Mouse (Mus musculus): ENCODE measurements around the gene Ikzf1. TPM values are rescaled to one million over a fixed set of nuclear protein-coding genes. Genes with fewer than 3 reads are reported as not detected.

The Ikzf1 gene
- polyA plus RNA-seq, 1 experiment, result 15.1 TPM

DNA sequence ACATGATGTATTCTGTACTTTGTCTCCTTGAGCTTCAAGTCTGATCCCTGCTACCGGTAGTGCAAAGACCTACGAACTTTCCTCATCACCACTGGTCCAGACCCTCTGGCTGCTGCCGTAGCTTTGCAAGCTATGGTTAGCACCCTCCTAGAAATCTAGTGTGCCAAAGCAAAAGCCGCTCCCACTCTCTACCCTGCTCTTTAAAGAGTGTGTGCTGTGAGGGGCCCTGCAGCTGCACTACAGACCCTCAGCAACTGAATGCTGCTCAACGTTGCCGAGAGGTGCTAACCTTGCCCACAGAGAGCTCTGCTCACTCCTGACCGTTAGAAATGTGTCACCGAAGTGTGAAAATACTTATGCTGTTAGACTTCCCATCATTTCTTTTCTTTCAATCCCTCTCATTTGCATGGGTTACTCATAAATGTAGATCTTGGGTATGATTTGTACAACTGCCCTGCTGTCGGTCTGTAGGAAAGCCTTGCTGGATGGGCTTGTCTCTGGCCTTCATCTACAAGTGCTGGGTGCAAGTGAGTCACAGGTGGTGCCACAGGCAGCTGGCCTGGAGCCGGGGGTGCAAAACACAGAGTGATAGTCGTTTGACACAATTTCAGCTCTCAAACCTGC is 40.6 kb downstream of the Ikzf1 start:
- no peak for DNase-seq (ENCODE audit: low read depth)

- no peak for DNase-seq (ENCODE audit: low read depth)
Observed at GRCm38 (mm10) chr11:11725876-11726525, 41.2 kb downstream of the Ikzf1 start.

- DNase-seq (ENCODE audit: low read depth), result no peak
Observed at GRCm38 (mm10) chr11:11726807-11727276, 42.0 kb downstream of the Ikzf1 start.

DNA sequence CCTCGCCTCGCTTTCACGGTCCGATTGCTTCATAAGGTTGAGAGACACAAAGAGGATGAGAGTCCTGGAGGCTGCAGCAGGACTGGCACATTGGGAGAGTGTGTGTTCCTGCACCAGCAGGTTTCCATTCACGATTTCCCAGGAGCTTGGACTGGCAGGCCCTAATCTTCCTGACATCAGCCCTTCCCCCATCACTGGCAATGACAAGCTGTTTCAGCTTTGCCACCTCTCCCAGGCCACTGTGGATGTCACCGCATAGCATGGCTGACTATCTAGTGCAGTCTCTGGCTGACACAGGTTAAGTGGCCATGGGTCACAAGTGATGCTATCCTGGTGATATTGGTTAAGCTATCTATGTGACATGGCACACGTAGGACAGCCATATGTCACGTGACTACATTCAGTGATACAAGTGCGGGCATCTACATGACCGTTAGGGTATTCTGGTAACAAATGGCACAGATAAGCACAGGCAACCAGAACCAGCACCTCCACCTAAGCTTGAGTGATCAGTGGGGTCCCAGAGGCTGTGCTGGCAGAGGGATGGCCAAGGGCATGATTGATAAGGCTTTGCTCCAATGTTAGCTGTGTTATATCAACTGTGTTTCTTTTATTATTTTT is 43.2 kb downstream of the Ikzf1 start:
- no peak for DNase-seq (ENCODE audit: low read depth)

DNA sequence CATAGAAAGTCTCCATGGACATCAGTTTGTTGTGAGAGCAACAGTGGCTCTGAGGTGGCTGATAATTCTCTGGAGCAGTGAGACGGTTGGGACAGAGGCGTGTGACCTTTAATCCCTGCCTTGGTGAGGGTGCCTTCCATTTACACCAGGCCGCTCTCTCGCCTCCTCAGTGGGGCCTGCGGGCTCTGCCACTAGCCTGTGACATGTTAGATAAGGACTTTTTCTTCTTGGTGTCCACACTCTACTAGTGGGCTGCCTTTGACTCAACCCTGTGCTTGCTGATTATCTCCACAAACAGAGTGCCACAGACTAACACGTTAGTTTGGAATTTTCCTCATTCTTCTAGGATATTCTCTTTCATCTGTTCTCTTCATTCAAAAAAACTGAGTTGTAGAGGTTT is 44.4 kb downstream of the Ikzf1 start:
- no peak for DNase-seq (ENCODE audit: low read depth)

GRCm38 (mm10) chr11:11730062-11730461 is 45.3 kb downstream of the Ikzf1 start:
- DNase-seq (ENCODE audit: low read depth), result no peak

DNA sequence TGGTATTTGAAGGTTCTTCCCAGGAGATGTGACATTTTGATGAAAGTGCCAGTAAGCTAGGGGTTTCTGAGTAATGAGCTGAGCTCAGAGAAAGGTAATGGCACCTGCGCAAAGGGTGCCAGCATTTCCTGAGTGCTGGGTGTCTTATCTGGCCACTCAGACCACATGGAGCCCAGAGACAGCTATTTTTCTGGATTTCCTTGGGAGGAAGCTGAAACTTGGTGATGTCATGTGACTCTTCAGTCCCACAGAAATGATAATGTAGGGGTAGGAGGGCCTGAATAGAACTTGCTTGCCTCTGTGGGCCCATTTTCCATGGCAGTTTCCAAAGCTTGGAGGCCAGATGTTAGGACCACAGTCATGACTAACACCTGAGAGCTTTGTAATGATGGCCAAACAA is 46.9 kb downstream of the Ikzf1 start:
- no peak for DNase-seq (ENCODE audit: low read depth)

- no peak for DNase-seq (ENCODE audit: low read depth)
Observed at GRCm38 (mm10) chr11:11732972-11733770, 48.4 kb downstream of the Ikzf1 start.

DNA sequence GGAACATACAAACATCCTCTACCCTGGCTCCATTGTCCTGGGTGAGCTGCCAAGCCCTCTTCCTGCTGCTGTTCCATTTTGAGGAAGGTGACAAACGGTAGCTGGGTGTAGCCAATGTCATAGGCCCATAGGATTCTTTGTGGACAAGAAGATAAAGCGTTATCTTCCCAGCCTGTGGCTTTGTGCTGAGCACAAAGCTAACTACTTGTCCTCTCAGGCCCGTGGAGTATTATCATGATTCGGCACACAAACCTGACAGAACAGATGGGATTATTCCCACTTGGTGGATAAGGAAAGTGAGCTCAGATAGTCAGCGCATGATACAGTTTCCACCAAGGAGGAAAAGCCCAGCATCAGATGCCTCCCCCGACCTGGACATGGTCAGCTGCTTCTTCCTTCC is 50.4 kb downstream of the Ikzf1 start:
- DNase-seq (ENCODE audit: low read depth), result no peak

GRCm38 (mm10) chr11:11736948-11737347 is 52.1 kb downstream of the Ikzf1 start:
- no peak for DNase-seq (ENCODE audit: low read depth)

- DNase-seq (ENCODE audit: low read depth), result no peak
Observed at GRCm38 (mm10) chr11:11737562-11737961, 52.8 kb downstream of the Ikzf1 start.

DNA sequence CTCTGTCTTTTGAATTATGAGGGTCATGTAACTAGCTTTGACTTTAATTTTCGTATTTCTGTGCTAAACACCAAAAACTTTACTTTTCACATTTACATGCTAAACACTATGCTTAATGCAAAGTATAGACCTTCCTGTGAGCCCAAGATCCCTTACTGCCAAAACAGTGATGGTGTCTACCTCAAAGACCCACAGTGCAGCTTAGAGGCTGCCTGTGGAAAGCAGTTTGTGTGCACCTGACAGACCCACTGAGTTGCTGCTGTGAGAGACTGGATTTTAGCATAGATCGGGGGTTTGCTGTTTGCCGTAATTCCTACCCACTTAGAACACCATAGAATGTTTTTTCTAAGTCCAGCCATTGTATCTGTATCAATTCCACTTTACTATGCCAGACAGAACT is 54.3 kb downstream of the Ikzf1 start:
- DNase-seq (ENCODE audit: low read depth), result no peak

GRCm38 (mm10) chr11:11740603-11741002 is 55.8 kb downstream of the Ikzf1 start:
- DNase-seq (ENCODE audit: low read depth), result no peak

DNA sequence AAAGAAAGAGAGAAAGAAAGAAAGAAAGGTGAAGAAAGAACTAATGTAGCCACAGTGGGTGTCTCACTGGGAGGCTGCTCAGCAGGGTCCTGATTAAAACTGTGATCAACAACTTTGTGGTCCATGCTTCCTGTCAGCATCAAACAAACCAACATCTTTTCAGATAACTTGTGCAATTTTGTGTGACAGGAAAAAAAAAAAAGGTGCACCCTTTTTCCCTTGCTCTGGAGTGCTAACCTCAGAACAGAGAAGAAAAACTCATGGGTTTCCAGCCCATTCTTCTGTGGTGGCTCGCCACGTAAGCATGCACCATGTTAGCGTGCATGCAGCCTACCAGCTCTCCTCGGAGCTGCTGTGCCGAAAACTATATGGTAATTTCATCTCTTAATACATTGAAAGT is 56.8 kb downstream of the Ikzf1 start:
- DNase-seq (ENCODE audit: low read depth), result no peak

- no peak for DNase-seq (ENCODE audit: low read depth)
Observed at GRCm38 (mm10) chr11:11742626-11743025, 57.8 kb downstream of the Ikzf1 start.

GRCm38 (mm10) chr11:11744222-11744621 is 59.4 kb downstream of the Ikzf1 start:
- DNase-seq (ENCODE audit: low read depth), result no peak

- no peak for DNase-seq (ENCODE audit: low read depth)
Observed at GRCm38 (mm10) chr11:11751091-11751490, 66.3 kb downstream of the Ikzf1 start.

DNA sequence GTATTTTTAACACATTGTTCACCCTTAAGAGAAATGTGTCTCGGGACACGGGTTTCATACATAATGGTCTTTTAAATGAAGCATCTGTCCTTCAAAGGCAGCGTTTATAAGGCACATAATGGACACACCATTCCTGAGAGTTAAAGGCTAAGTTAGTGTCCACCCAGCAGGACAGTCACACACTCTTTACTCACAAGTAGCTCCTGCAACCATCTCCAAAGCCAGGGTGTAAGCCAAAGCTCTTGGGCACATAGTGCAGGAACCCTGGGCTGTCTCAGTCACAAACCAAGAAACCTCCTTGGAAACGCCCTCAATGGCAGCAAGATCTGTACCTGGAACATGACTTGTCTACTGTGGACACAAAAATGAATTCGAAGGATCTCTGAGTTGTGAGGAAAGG is 68.1 kb downstream of the Ikzf1 start:
- DNase-seq (ENCODE audit: low read depth), result no peak

- no peak for DNase-seq (ENCODE audit: low read depth)
Observed at GRCm38 (mm10) chr11:11758121-11758520, 73.3 kb downstream of the Ikzf1 start.

DNA sequence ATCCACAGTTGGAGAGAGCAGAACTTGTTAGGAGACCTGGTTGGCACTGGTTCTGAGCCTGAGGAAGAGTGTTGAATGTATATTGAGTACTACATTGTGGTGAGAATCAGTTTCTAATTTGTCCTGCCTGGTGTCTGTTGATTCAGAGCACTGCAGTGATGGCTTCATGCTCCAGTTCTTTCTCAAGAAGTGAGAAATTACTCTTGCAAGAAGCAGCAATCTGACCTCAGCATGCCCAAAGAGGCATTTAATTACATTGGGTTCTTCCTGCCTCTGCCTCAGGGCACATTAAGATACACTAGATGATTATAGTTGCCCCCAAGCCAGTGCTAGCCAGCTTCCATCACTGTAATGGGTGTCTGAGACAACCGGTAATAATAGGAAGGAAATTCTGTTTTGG is 74.1 kb downstream of the Ikzf1 start:
- no peak for DNase-seq (ENCODE audit: low read depth)

DNA sequence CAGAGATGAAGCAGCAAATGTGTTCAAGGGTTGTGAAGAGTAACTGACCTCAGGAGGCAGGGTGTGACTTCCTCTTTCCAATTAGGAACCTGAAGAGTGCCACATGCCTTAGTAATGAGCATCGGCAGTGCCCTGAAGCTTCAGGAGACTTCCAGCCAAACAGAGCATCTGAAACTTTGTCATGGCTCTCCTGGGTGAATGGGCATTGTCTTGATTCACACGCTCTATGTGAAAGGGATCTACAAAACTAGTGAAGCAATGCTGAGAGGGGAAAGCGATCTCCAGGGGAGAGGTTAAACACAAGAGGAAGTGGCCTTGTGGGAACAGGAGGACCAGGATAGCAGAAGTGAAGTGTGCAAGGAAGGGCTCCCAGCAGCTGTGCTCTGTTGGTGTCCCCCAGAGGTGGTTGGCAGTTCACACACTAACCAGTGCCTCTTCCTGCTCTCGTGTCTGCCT is 78.4 kb downstream of the Ikzf1 start:
- DNase-seq (ENCODE audit: low read depth), result no peak

DNA sequence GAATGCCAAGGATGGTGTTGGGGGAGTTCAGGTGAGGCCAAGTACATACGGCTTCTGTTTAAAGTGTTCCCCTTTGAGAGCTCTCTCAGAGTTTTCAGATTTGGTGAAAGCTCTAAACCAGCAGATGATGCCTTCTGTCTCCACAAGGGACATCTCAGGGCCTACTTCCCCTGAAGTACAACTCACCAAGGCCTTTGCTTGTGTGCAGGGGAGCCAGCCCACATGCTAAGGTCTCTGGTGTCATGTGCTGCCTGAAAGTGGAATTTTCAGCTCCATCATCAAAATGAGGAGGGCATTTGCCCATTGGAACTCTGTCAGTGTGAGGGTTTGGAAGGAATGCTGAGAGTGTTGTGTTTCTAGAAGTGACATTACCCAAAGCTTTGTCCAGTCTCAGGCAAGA is 80.6 kb downstream of the Ikzf1 start:
- no peak for DNase-seq (ENCODE audit: low read depth)
